Mouse (Mus musculus) lung, adult 2 months (tissue): ENCODE measurements around the gene Prtg. TPM values are rescaled to one million over a fixed set of nuclear protein-coding genes. Genes with fewer than 3 reads are reported as not detected.

Source experiments
- DNase-seq: peaks from one replicate; pipeline ENCODE4 v3.0.0; 2022
- H3K4me1 ChIP-seq: fragments of 200-500 bp; 2 replicates; pipeline ENCODE4 v1.6.1; 2011; ENCODE audit warnings: low read length; ENCODE audit not compliant: control insufficient read depth, insufficient read depth
- H3K4me3 ChIP-seq: fragments of 200-500 bp; replicated peaks from 2 replicates; pipeline ENCODE3; 2011; ENCODE audit warnings: low read depth, mild to moderate bottlenecking, control low read depth, low read length; ENCODE audit errors: extremely low read depth
- CTCF ChIP-seq: fragments of 200-500 bp; IDR thresholded peaks from 2 replicates; pipeline ENCODE4 v1.5.1; 2011; ENCODE audit warnings: mild to moderate bottlenecking, low read length, control low read depth; ENCODE audit not compliant: insufficient read depth
- POLR2A ChIP-seq: fragments of 200-500 bp; IDR thresholded peaks from 2 replicates; pipeline ENCODE4 v1.6.1; 2011; ENCODE audit warnings: low read depth, mild to moderate bottlenecking, control low read depth, low read length, borderline replicate concordance; ENCODE audit errors: extremely low read depth
- WGBS: fragments of 180-500 bp; shearing (Covaris S2); methylation state at CpG from one replicate; pipeline ENCODE4 v1.1.7; 2018; 5-methylcytosine and 5-hydroxymethylcytosine counted together
- polyA plus RNA-seq: library from polyadenylated mRNA; depleted of rRNA; stranded (reverse); fragments of >200 nt; gene quantifications from 2 replicates; pipeline ENCODE4 v1.2.3, GENCODE M21; 2012; rRNA removed

The Prtg gene
- polyA plus RNA-seq, 1 experiment, result 0.04 TPM

GRCm38 (mm10) chr9:72955546-72955945 is 148.9 kb downstream of the Prtg start:
- no peak overlapping the region for H3K4me3 ChIP-seq
- DNase-seq, result peak; percentile 43
- no peaks in the 10 kb centered on the region for H3K4me1 ChIP-seq
- WGBS, result 10% methylated on average over 1 of the region's 1 CpGs
- TF ChIP-seq CTCF, result peak; percentile 82
- no peak for TF ChIP-seq POLR2A

- Histone ChIP-seq H3K4me1 (no peaks in the 10 kb centered on the region), H3K4me3 (peak within 1 kb of the TSS; percentile 80)
- DNase-seq, result peak; percentile 79
- 2% methylated on average over 43 of the region's 43 CpGs for WGBS
- peak; percentile 56; the same call in 1 of the 2 replicates for TF ChIP-seq POLR2A
- TF ChIP-seq CTCF, result no peak
Measured at GRCm38 (mm10) chr9:72958521-72959450, 152.1 kb downstream of the Prtg start, which contains the start of the genes Dyx1c1 and Gm44503. Gene Dyx1c1 (plus strand): TSS chr9:72958785. Gene Gm44503 (plus strand): TSS chr9:72958852.

GRCm38 (mm10) chr9:72961346-72961745 is 154.7 kb downstream of the Prtg start:
- Histone ChIP-seq H3K4me1 (no peaks in the 10 kb centered on the region), H3K4me3 (no peak overlapping the region)
- DNase-seq, result no peak
- no peak for TF ChIP-seq CTCF
- no peak for TF ChIP-seq POLR2A
- 60% methylated on average over 8 of the region's 8 CpGs for WGBS

- TF ChIP-seq CTCF (no peak), POLR2A (no peak)
- H3K4me1 ChIP-seq, result no peaks in the 10 kb centered on the region
- no peak overlapping the region for H3K4me3 ChIP-seq
- 70% methylated on average over 15 of the region's 15 CpGs for WGBS
- no peak for DNase-seq
Measured at GRCm38 (mm10) chr9:72961959-72962358, 155.3 kb downstream of the Prtg start.

Other genes with a start within 250 kb of the Prtg start
- 98.5 and 165 TPM in 2 replicates for gene Nedd4, start 144.5 kb upstream of the Prtg start, polyA plus RNA-seq
- gene Pygo1, start 118.8 kb downstream of the Prtg start, polyA plus RNA-seq, result 1.4 and 2.0 TPM in 2 replicates
- 1.2 and 1.7 TPM in 2 replicates for gene Dyx1c1, start 151.9 kb downstream of the Prtg start, polyA plus RNA-seq
- gene Gm44503, start 152.0 kb downstream of the Prtg start, polyA plus RNA-seq, result not detected in 2 replicates
- gene Ccpg1os, start 178.5 kb downstream of the Prtg start, polyA plus RNA-seq, result 11.7 and 21.1 TPM in 2 replicates
- 16.9 and 28.1 TPM in 2 replicates for gene Ccpg1, start 178.6 kb downstream of the Prtg start, polyA plus RNA-seq
- gene Pigb, start 233.5 kb downstream of the Prtg start, polyA plus RNA-seq, result 8.4 and 12.1 TPM in 2 replicates
- gene Rab27a, start 238.0 kb downstream of the Prtg start, polyA plus RNA-seq, result 16.7 and 29.8 TPM in 2 replicates